Mouse (Mus musculus): ENCODE measurements around the gene Prkn.

GRCm38 (mm10) chr17:12039188-12039587, 1199.0 kb downstream of the Prkn start:
- no peak for TF ChIP-seq POLR2A (IDR thresholded peaks at IDR 0.05; ENCODE audit: control insufficient read depth in 1 of 2, insufficient read depth in 1 of 2, low read depth in 1 of 2, low read length in 2 of 2, poor library complexity in 1 of 2)
- 0 out of 2 replicates have a peak, but pooled peaks have one; percentile 32 for TF ChIP-seq BHLHE40 (IDR thresholded peaks at IDR 0.05; ENCODE audit: borderline replicate concordance, low read depth, low read length)
- TF ChIP-seq SIN3A (IDR thresholded peaks at IDR 0.05; ENCODE audit: low read length): peak; percentile 66
- TF ChIP-seq CTCF (IDR thresholded peaks at IDR 0.05 in 2 of 3, conservative IDR thresholded peaks at IDR 0.05 in 1 of 3; ENCODE audit: control insufficient read depth in 1 of 3, insufficient read depth in 1 of 3, low read depth in 2 of 3, low read length in 3 of 3, poor library complexity in 1 of 3, severe bottlenecking in 1 of 3): peak; percentile 89 to 99 (median 98)
- TF ChIP-seq GATA1 (IDR thresholded peaks at IDR 0.05; ENCODE audit: low read depth, low read length): no peak
- TF ChIP-seq RCOR1 (IDR thresholded peaks at IDR 0.05; ENCODE audit: low read depth, low read length): no peak
- TF ChIP-seq E2F4 (IDR thresholded peaks at IDR 0.05; ENCODE audit: borderline replicate concordance, low read depth, low read length): no peak
- no peak for TF ChIP-seq MXI1 (IDR thresholded peaks at IDR 0.05; ENCODE audit: low read depth, low read length)
- TF ChIP-seq TAL1 (IDR thresholded peaks at IDR 0.05; ENCODE audit: low read length): no peak

All from MEL (cell line).